Mouse (Mus musculus) ES-E14 (cell line): Measurements from ENCODE around the gene Nr1h2. TPM values are rescaled to one million over a fixed set of nuclear protein-coding genes. Genes with fewer than 3 reads are reported as not detected.

Experiments
- DNase-seq: peaks from one replicate; pipeline ENCODE4 v3.0.0-alpha.2; 2013; ENCODE audit warnings: low read depth, low spot score
- H3K27ac ChIP-seq: 2 replicates; pipeline ENCODE4 v1.5.1; 2012; ENCODE audit warnings: low read depth, mild to moderate bottlenecking, low read length, moderate library complexity, mixed read lengths; ENCODE audit not compliant: poor library complexity, insufficient read depth, severe bottlenecking
- H3K36me3 ChIP-seq: 2 replicates; pipeline ENCODE4 v1.6.1; 2012; ENCODE audit warnings: mild to moderate bottlenecking, low read length, moderate library complexity, mixed read lengths; ENCODE audit not compliant: control insufficient read depth, poor library complexity, insufficient read depth, severe bottlenecking
- H3K4me1 ChIP-seq, 2 experiments: fragments of 150-350 bp in 1 of 2; sonication (generic) in 1 of 2; 2 replicates each; pipeline ENCODE4 v1.6.1; 2012; ENCODE audit warnings: low read length in 2 of 2, mild to moderate bottlenecking in 1 of 2, mixed read lengths in 1 of 2; ENCODE audit not compliant: control insufficient read depth in 2 of 2, insufficient read depth in 2 of 2, poor library complexity in 1 of 2
- H3K4me3 ChIP-seq, 2 experiments: fragments of 150-350 bp in 1 of 2; sonication (generic) in 1 of 2; 2 replicates each; pipeline ENCODE4 v1.5.1; 2012; ENCODE audit warnings: low read length in 2 of 2, low read depth in 1 of 2, mild to moderate bottlenecking in 1 of 2, mixed read lengths in 1 of 2; ENCODE audit not compliant: insufficient read depth in 1 of 2, poor library complexity in 1 of 2, severe bottlenecking in 1 of 2
- H3K9ac ChIP-seq: 2 replicates; pipeline ENCODE4 v1.6.1; 2012; ENCODE audit warnings: low read depth, mild to moderate bottlenecking, low read length, mixed read lengths; ENCODE audit not compliant: poor library complexity, insufficient read depth, severe bottlenecking
- H3K9me3 ChIP-seq: fragments of 150-350 bp; sonication (generic); 2 replicates; pipeline ENCODE4 v1.6.1; 2012; ENCODE audit warnings: low read depth, mild to moderate bottlenecking, low read length; ENCODE audit not compliant: control insufficient read depth, insufficient read depth
- CHD2 ChIP-seq: IDR thresholded peaks from 2 replicates; pipeline ENCODE4 v1.6.1; 2014; ENCODE audit warnings: mild to moderate bottlenecking, low read depth, low read length, inconsistent platforms
- HCFC1 ChIP-seq: IDR thresholded peaks from 2 replicates; pipeline ENCODE4 v1.6.1; 2012; ENCODE audit warnings: low read length, inconsistent platforms, borderline replicate concordance; ENCODE audit not compliant: insufficient read depth
- MAFK ChIP-seq: IDR thresholded peaks from 2 replicates; pipeline ENCODE4 v1.6.1; 2014; ENCODE audit warnings: mild to moderate bottlenecking, low read depth, low read length, inconsistent platforms; ENCODE audit not compliant: insufficient read depth
- ZC3H11A ChIP-seq: IDR thresholded peaks from 2 replicates; pipeline ENCODE4 v1.6.1; 2012; ENCODE audit warnings: low read depth, mild to moderate bottlenecking, inconsistent platforms, low read length, borderline replicate concordance
- ZNF384 ChIP-seq: IDR thresholded peaks from 2 replicates; pipeline ENCODE4 v1.6.1; 2012; ENCODE audit warnings: low read depth, low read length, inconsistent platforms
- in situ Hi-C, 2 experiments: fragments of 600-800 bp; cut with MboI; formaldehyde crosslinking; loops; one replicate each; pipeline ENCODE4 v1.15.1; 2025; ENCODE audit warnings: low sequenced_read_pairs in 2 of 2, inconsistent platforms in 1 of 2; ENCODE audit not compliant: unreplicated experiment in 2 of 2
- total RNA-seq: library from RNA; depleted of rRNA; stranded (reverse); fragments of 300-350 nt; gene quantifications from 2 replicates; pipeline ENCODE4 v1.2.3, GENCODE M21; 2012

Nr1h2 gene
- total RNA-seq, 1 experiment: 78.5 TPM

DNA sequence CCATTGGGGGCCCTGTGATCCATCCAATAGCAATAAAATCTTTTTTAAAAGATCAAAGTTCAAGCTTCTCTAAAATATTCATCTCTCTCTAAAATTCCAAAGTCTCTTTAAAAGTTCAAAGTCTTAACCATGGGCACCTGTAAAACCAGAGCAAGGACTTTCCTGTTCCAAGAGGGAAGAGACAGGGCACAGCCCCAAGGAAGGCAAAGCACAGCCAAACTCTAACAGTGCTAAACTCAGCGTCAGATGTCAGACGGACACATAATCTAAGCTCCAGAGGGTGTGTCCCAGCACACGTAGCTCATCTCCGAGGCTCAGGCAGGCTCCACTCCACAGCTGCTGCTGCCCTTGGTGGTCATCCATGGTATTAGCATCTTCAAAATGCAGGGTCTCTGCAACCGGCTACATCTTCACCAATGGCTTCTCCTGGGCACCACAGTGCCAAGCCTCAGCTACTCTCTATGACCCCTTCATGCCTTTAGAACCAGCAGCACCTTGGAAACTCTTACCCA is 22.6 kb upstream of the Nr1h2 start:
- Histone ChIP-seq H3K36me3 (no peaks in the 10 kb centered on the region), H3K4me1 (peaks cover 0 to 14% of the 10 kb centered on the region in 2 experiments; a peak in 2 of 4 replicates), H3K27ac (no peak overlapping the region), H3K4me3 (no peak overlapping the region), H3K9ac (no peak overlapping the region), H3K9me3 (no peaks in the 10 kb centered on the region)
- no peak for TF ChIP-seq CHD2
- TF ChIP-seq HCFC1: no peak
- TF ChIP-seq MAFK: no peak
- TF ChIP-seq ZC3H11A: no peak
- TF ChIP-seq ZNF384: no peak
- DNase-seq: no peak
- in situ Hi-C loops: no loop called here

DNA sequence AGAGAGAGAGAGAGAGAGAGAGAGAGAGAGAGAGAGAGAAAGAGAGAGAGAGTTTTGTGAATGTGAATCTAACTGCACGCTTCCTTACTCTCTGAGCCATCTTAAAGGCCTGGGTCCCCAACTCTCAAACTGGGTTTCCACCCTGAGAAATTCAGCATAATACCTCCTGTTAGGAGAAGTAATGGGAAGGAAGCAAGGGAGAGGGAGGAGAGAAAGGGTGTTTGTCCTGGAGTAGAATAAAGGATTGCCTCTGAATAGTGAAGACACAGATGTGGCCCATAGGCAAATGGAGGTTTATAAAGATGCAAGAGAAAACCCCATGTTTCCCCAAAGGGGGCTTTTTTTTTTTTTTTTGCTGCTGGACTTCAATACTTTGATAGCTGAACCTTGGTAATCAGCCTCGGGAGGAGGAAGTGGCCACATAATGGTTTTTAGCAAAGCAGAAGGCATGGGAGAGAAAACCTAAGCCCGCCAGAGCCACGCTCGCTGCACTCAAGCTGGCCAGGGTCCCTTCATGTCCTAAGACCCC is 19.3 kb upstream of the Nr1h2 start:
- in situ Hi-C loops: no loop called here
- no peak for TF ChIP-seq ZC3H11A
- no peak for TF ChIP-seq HCFC1
- no peak for TF ChIP-seq MAFK
- no peak for TF ChIP-seq ZNF384
- TF ChIP-seq CHD2: no peak
- Histone ChIP-seq H3K4me1 (peaks cover 0 to 24% of the 10 kb centered on the region in 2 experiments; a peak in 2 of 4 replicates), H3K27ac (no peak overlapping the region), H3K9ac (no peak overlapping the region), H3K4me3 (no peak overlapping the region), H3K36me3 (no peaks in the 10 kb centered on the region), H3K9me3 (no peaks in the 10 kb centered on the region)
- DNase-seq: no peak

- H3K36me3 ChIP-seq: no peaks in the 10 kb centered on the region
- no peak for DNase-seq
- no peak within 1 kb of the TSS for H3K4me3 ChIP-seq
- H3K9ac ChIP-seq: no peak within 1 kb of the TSS
- in situ Hi-C loops: no loop called here
- TF ChIP-seq HCFC1 (no peak), CHD2 (no peak), ZC3H11A (no peak), ZNF384 (no peak), MAFK (no peak)
- peaks cover 0 to 22% of the 10 kb centered on the region in 2 experiments; a peak in 2 of 4 replicates for H3K4me1 ChIP-seq
- H3K27ac ChIP-seq: no peak within 1 kb of the TSS
- no peaks in the 10 kb centered on the region for H3K9me3 ChIP-seq
Measured at GRCm38 (mm10) chr7:44572213-44572701, 18.5 kb upstream of the Nr1h2 start, which contains the start of gene Napsa. Gene Napsa (plus strand): TSS chr7:44572380.

- DNase-seq: no peak
- TF ChIP-seq HCFC1 (no peak), ZC3H11A (no peak)
- Histone ChIP-seq H3K9me3 (no peaks in the 10 kb centered on the region), H3K27ac (no peak overlapping the region), H3K9ac (no peak overlapping the region), H3K4me1 (peaks cover 0 to 22% of the 10 kb centered on the region in 2 experiments; a peak in 2 of 4 replicates), H3K36me3 (no peaks in the 10 kb centered on the region), H3K4me3 (no peak overlapping the region)
- in situ Hi-C loops: no loop called here
Measured at GRCm38 (mm10) chr7:44571811-44572210, 18.1 kb upstream of the Nr1h2 start.

GRCm38 (mm10) chr7:44570989-44571388 is 17.2 kb upstream of the Nr1h2 start:
- no peaks in the 10 kb centered on the region for H3K9me3 ChIP-seq
- no peak for DNase-seq
- peaks cover 0 to 22% of the 10 kb centered on the region in 2 experiments; a peak in 2 of 4 replicates for H3K4me1 ChIP-seq
- no peak overlapping the region for H3K27ac ChIP-seq
- in situ Hi-C loops: no loop called here
- no peak overlapping the region for H3K4me3 ChIP-seq
- H3K9ac ChIP-seq: no peak overlapping the region
- TF ChIP-seq ZNF384: no peak
- no peaks in the 10 kb centered on the region for H3K36me3 ChIP-seq
